Mouse (Mus musculus): ENCODE measurements around the gene Gnb1. TPM values are rescaled to one million over a fixed set of nuclear protein-coding genes. Genes with fewer than 3 reads are reported as not detected.

Gnb1 gene
- polyA plus RNA-seq, 1 experiment = 325 TPM

GRCm38 (mm10) chr4:155606825-155607224 is 115.7 kb downstream of the Gnb1 start:
- TF ChIP-seq CTCF (IDR thresholded peaks at IDR 0.05; ENCODE audit: extremely low read depth, insufficient read depth, insufficient read length, insufficient replicate concordance) (no peak), POLR2A (IDR thresholded peaks at IDR 0.05; ENCODE audit: low read depth, low read length) (no peak)
- H3K27me3 ChIP-seq (ENCODE audit: control insufficient read depth, insufficient read depth, low read length) = no peaks in the 10 kb centered on the region
- DNase-seq (ENCODE audit: low read depth in 1 of 2, low spot score in 2 of 2) = no peak
- WGBS = 87% methylated on average over 2 of the region's 2 CpGs
- H3K27ac ChIP-seq (ENCODE audit: insufficient read depth, low read length) = no peak overlapping the region
- no peak overlapping the region for H3K4me3 ChIP-seq (ENCODE audit: extremely low read depth, insufficient read depth, insufficient read length)
- H3K36me3 ChIP-seq (ENCODE audit: control insufficient read depth, insufficient read depth, low read length) = peaks cover 4% of the 10 kb centered on the region; the same call in 1 of the 2 replicates
- no peaks in the 10 kb centered on the region for H3K4me1 ChIP-seq (ENCODE audit: control insufficient read depth, insufficient read depth, insufficient read length)

Other genes with a start within 250 kb of the Gnb1 start
- 43.2 and 64.8 TPM in 2 replicates for gene Faap20, start 241.6 kb upstream of the Gnb1 start, polyA plus RNA-seq (2012; rRNA removed)
- 2.9 and 3.0 TPM in 2 replicates for gene Prkcz, start 130.0 kb upstream of the Gnb1 start, polyA plus RNA-seq (2012; rRNA removed)
- 0.02 and 0.22 TPM in 2 replicates for gene Gabrd, start 93.2 kb upstream of the Gnb1 start, polyA plus RNA-seq (2012; rRNA removed)
- gene Cfap74, start 82.2 kb upstream of the Gnb1 start, polyA plus RNA-seq (2012; rRNA removed) = 0.13 and 0.72 TPM in 2 replicates
- gene Tmem52, start 22.2 kb upstream of the Gnb1 start, polyA plus RNA-seq (2012; rRNA removed) = 0.26 and 0.28 TPM in 2 replicates
- 75.3 and 90.7 TPM in 2 replicates for gene Nadk, start 71.0 kb downstream of the Gnb1 start, polyA plus RNA-seq (2012; rRNA removed)
- gene Slc35e2, start 110.1 kb downstream of the Gnb1 start, polyA plus RNA-seq (2012; rRNA removed) = 6.2 and 7.1 TPM in 2 replicates
- 25.8 and 27.8 TPM in 2 replicates for gene Cdk11b, start 133.5 kb downstream of the Gnb1 start, polyA plus RNA-seq (2012; rRNA removed)
- not detected in 2 replicates for gene Gm10563, start 154.0 kb downstream of the Gnb1 start, polyA plus RNA-seq (2012; rRNA removed)
- 57.2 and 83.5 TPM in 2 replicates for gene Mmp23, start 162.0 kb downstream of the Gnb1 start, polyA plus RNA-seq (2012; rRNA removed)
- gene Mib2, start 177.8 kb downstream of the Gnb1 start, polyA plus RNA-seq (2012; rRNA removed) = 56.8 and 67.4 TPM in 2 replicates
- gene Fndc10, start 203.0 kb downstream of the Gnb1 start, polyA plus RNA-seq (2012; rRNA removed) = 8.8 and 12.7 TPM in 2 replicates
- 82.4 and 117 TPM in 2 replicates for gene Ssu72, start 213.4 kb downstream of the Gnb1 start, polyA plus RNA-seq (2012; rRNA removed)
- gene Tmem240, start 243.4 kb downstream of the Gnb1 start, polyA plus RNA-seq (2012; rRNA removed) = 1.6 and 1.9 TPM in 2 replicates

Measured in spleen, adult 2 months (tissue).